Mouse (Mus musculus): ENCODE results near the gene Armc12.

GRCm38 (mm10) chr17:28485977-28486400 lies 44.6 kb upstream of the Armc12 start:
- no peak for TF ChIP-seq CTCF (IDR thresholded peaks at IDR 0.05; ENCODE audit: low read depth)
- no peak for TF ChIP-seq EP300 (optimal IDR thresholded peaks at IDR 0.05)

Measured in stomach, postnatal 0 days (tissue).